In genomic region chr2:71800798-71801197, GRCm38 (mm10) we compare ENCODE assay signal across 19 mouse cellular contexts. TPM values are rescaled to one million over a fixed set of nuclear protein-coding genes. Genes with fewer than 3 reads are reported as not detected.
DNase-seq lines count a peak whose midpoint lies in the region; ATAC-seq and TF ChIP-seq lines count a peak whose summit lies in the region.
"Had no signal": no experiment of that assay in that cellular context is flagged by ENCODE, and none has a peak within 500 bp of the region (broad histone marks: within the 10 kb centered on the region; RNA-seq: fewer than 3 reads in every experiment).

No protein-coding gene starts in this region.

- no peaks in the 10 kb centered on the region for H3K27me3 ChIP-seq in intestine, postnatal 0 days (replicated peaks; ENCODE audit: control insufficient read depth, insufficient read depth, low read length)
- H3K27me3 ChIP-seq in stomach, embryonic 16.5 days (ENCODE audit: control insufficient read depth, insufficient read depth, low read length) = no peaks in the 10 kb centered on the region
- H3K27me3 ChIP-seq in neural tube, embryonic 15.5 days (replicated peaks) = no peaks in the 10 kb centered on the region
- H3K27me3 ChIP-seq: CH12.LX; heart, embryonic 12.5 days; liver, embryonic 13.5 days; midbrain, embryonic 13.5 days had no signal

- peak; percentile 85 for ATAC-seq in intestine, postnatal 0 days
- no peak for ATAC-seq in stomach, embryonic 16.5 days (ENCODE audit: insufficient read depth, low FRiP score)
- ATAC-seq in neural tube, embryonic 15.5 days (ENCODE audit: low FRiP score) = no peak
- ATAC-seq: forebrain, postnatal 0 days; midbrain, embryonic 13.5 days had no signal

- no peak overlapping the region for H3K9ac ChIP-seq in intestine, postnatal 0 days (ENCODE audit: low read depth, low read length)
- no peak overlapping the region for H3K9ac ChIP-seq in stomach, embryonic 16.5 days (ENCODE audit: low read length)
- no peak overlapping the region for H3K9ac ChIP-seq in neural tube, embryonic 15.5 days (replicated peaks)
- H3K9ac ChIP-seq: forebrain, postnatal 0 days; heart, embryonic 12.5 days; hindbrain, embryonic 14.5 days; liver, embryonic 13.5 days; midbrain, embryonic 13.5 days had no signal

- no peaks in the 10 kb centered on the region for H3K36me3 ChIP-seq in intestine, postnatal 0 days (ENCODE audit: control insufficient read depth, insufficient read depth)
- H3K36me3 ChIP-seq in stomach, embryonic 16.5 days (ENCODE audit: control insufficient read depth, insufficient read depth, low read length) = no peaks in the 10 kb centered on the region
- H3K36me3 ChIP-seq in neural tube, embryonic 15.5 days = no peaks in the 10 kb centered on the region
- H3K36me3 ChIP-seq: heart, embryonic 12.5 days; limb, embryonic 10.5 days; liver, embryonic 13.5 days; midbrain, embryonic 13.5 days had no signal

- H3K9me3 ChIP-seq in intestine, postnatal 0 days (ENCODE audit: control insufficient read depth) = no peaks in the 10 kb centered on the region
- no peaks in the 10 kb centered on the region for H3K9me3 ChIP-seq in stomach, embryonic 16.5 days (replicated peaks; ENCODE audit: control insufficient read depth, low read length)
- no peaks in the 10 kb centered on the region for H3K9me3 ChIP-seq in neural tube, embryonic 15.5 days (replicated peaks)
- H3K9me3 ChIP-seq: heart, embryonic 12.5 days; limb, embryonic 10.5 days; liver, embryonic 13.5 days; midbrain, embryonic 13.5 days had no signal

- H3K4me3 ChIP-seq in layer of hippocampus, adult 2 months = no peak overlapping the region
- H3K4me3 ChIP-seq in intestine, postnatal 0 days (ENCODE audit: low read depth, low read length) = no peak overlapping the region; the same call in 1 of the 2 replicates
- no peak overlapping the region for H3K4me3 ChIP-seq in stomach, embryonic 16.5 days (replicated peaks; ENCODE audit: low read length)
- H3K4me3 ChIP-seq in neural tube, embryonic 15.5 days (replicated peaks) = no peak overlapping the region
- H3K4me3 ChIP-seq: erythroblast, embryonic 14.5 days; heart, embryonic 12.5 days; limb, embryonic 10.5 days; liver, embryonic 13.5 days; midbrain, embryonic 13.5 days had no signal

- H3K4me1 ChIP-seq in intestine, postnatal 0 days (replicated peaks; ENCODE audit: control insufficient read depth, insufficient read depth, low read length) = peaks cover 17% of the 10 kb centered on the region
- peaks cover 24% of the 10 kb centered on the region for H3K4me1 ChIP-seq in stomach, embryonic 16.5 days (ENCODE audit: control insufficient read depth, insufficient read depth, low read length)
- H3K4me1 ChIP-seq in neural tube, embryonic 15.5 days = peaks cover 11% of the 10 kb centered on the region; the same call in 1 of the 2 replicates
- H3K4me1 ChIP-seq: midbrain, embryonic 13.5 days had no signal

- no peak for TF ChIP-seq CTCF in layer of hippocampus, adult 2 months (conservative IDR thresholded peaks at IDR 0.05)
- no peak for TF ChIP-seq CTCF in intestine, postnatal 0 days (IDR thresholded peaks at IDR 0.05; ENCODE audit: low read depth)

- 35% methylated on average over 6 of the region's 6 CpGs for whole genome bisulfite sequencing in intestine, postnatal 0 days
- 60% methylated on average over 6 of the region's 6 CpGs for WGBS in stomach, embryonic 16.5 days
- WGBS in neural tube, embryonic 15.5 days = 35% methylated on average over 6 of the region's 6 CpGs

- no peak for DNase-seq in layer of hippocampus, adult 2 months (ENCODE audit: low spot score in 2 of 2)
- DNase-seq in layer of hippocampus, postnatal 14 days (ENCODE audit: low spot score in 2 of 2) = no peak
- DNase-seq in R1 (ENCODE audit: low read depth, low spot score) = peak; percentile 51
- DNase-seq in thymus, postnatal 25 days = no peak
- DNase-seq: adrenal gland, postnatal 14 days; cerebellum, postnatal 10 days; forebrain, postnatal 0 days; gastrocnemius, postnatal 25 days; liver, embryonic 13.5 days; lung, postnatal 14 days had no signal

- peak overlapping the region; percentile 51 for H3K4me2 ChIP-seq in intestine, postnatal 0 days (replicated peaks; ENCODE audit: low read depth)
- peak overlapping the region; percentile 37 for H3K4me2 ChIP-seq in stomach, embryonic 16.5 days (ENCODE audit: low read depth, low read length)
- no peak overlapping the region for H3K4me2 ChIP-seq in neural tube, embryonic 15.5 days
- H3K4me2 ChIP-seq: heart, embryonic 12.5 days; hindbrain, embryonic 14.5 days; liver, embryonic 13.5 days; midbrain, embryonic 13.5 days had no signal

- 0 out of 2 replicates have a peak overlapping the region, but pooled peaks have one; percentile 14 for H3K27ac ChIP-seq in layer of hippocampus, adult 2 months
- H3K27ac ChIP-seq in intestine, postnatal 0 days (ENCODE audit: low read depth, low read length) = peak overlapping the region; percentile 81
- H3K27ac ChIP-seq in stomach, embryonic 16.5 days (ENCODE audit: low read length) = peak overlapping the region; percentile 81
- H3K27ac ChIP-seq in neural tube, embryonic 15.5 days (replicated peaks) = no peak overlapping the region
- H3K27ac ChIP-seq: hindbrain, embryonic 14.5 days; limb, embryonic 10.5 days; liver, embryonic 13.5 days; midbrain, embryonic 13.5 days had no signal

RNA-seq across cellular contexts. Expression of gene Itga6, which starts 55.4 kb away (rescaled TPM):
- total RNA-seq in layer of hippocampus, adult 2 months (2021) = 10 to 100 TPM; 21.1 to 25.8 TPM
- 10 to 100 TPM; 38.9 to 39.4 TPM for total RNA-seq in layer of hippocampus, postnatal 14 days (2021)
- polyA plus RNA-seq in intestine, postnatal 0 days (2015; fragmentation: Nextera tagmentation; extraction: Ambion mirVana) = 32.1 and 36.9 TPM in 2 replicates
- 40.7 and 47.1 TPM in 2 replicates for polyA plus RNA-seq in stomach, embryonic 16.5 days (2015; fragmentation: Nextera tagmentation; extraction: Ambion mirVana)
- polyA plus RNA-seq in neural tube, embryonic 15.5 days (2015; fragmentation: Nextera tagmentation; extraction: Ambion mirVana) = 23.1 and 29.3 TPM in 2 replicates
